Mouse (Mus musculus) monocyte, adult 5-6 weeks (primary cell): Measurements from ENCODE around the gene Hoxb2. TPM values are rescaled to one million over a fixed set of nuclear protein-coding genes. Genes with fewer than 3 reads are reported as not detected.

Experiments
- ATAC-seq: fragments of 153-309, 156-312 bp; replicated peaks from 2 replicates; pipeline ENCODE4 v1.8.0; 2017; ENCODE audit warnings: mild to moderate bottlenecking; ENCODE audit not compliant: low TSS enrichment, insufficient number of reproducible peaks, severe bottlenecking, poor library complexity, low FRiP score
- total RNA-seq: library from RNA; stranded (forward); fragments of 200-1000, 200-491, 200-594 nt; gene quantifications from 3 replicates; pipeline ENCODE4 v1.2.3, GENCODE M21; 2017

The Hoxb2 gene
- total RNA-seq, 1 experiment from 2014 or later, result not detected

- no peak for ATAC-seq
Measured at GRCm38 (mm10) chr11:96368686-96369085, 18.4 kb downstream of the Hoxb2 start.

DNA sequence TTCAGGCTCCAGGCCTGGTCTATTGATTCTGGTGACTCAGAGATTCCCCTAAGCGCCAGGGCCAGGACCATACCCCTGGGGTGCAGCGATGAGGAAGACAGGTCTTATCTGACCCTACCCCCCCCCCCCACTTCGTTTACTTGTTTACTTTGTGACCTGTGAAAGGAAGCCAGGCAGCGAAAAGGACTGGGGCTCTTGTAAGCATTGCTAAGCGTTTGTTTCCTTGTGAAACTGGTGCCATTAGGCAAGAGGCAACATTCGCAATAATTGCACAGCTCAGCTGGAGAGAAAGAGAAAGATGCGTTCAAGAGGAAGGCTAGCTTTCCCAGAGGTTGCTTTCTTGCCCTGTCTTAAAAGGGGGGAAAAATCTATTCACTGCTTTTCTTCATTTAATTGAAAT is 18.8 kb downstream of the Hoxb2 start:
- no peak for ATAC-seq

DNA sequence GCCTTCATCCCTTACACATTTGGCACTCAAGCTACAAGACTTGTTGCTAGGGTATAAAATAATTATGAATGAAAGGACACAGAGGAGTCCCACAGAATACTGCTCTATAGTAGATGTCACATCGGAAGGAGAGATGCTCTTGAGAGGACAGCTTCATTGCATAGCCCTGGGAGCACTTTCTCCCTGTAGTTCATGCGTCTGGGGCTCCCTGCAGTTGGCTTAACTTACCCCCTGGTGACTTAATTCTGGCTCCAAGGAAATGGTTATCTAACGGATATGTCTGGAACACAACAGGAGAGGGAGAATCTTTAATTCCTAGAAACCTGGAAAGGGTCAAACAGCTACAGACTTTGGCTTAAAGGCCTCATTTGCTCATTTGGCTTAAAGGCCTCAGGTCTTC is 21.4 kb downstream of the Hoxb2 start:
- no peak for ATAC-seq

- ATAC-seq, result no peak
Measured at GRCm38 (mm10) chr11:96372519-96372918, 22.2 kb downstream of the Hoxb2 start.

- no peak for ATAC-seq
Measured at GRCm38 (mm10) chr11:96374810-96375209, 24.5 kb downstream of the Hoxb2 start.

DNA sequence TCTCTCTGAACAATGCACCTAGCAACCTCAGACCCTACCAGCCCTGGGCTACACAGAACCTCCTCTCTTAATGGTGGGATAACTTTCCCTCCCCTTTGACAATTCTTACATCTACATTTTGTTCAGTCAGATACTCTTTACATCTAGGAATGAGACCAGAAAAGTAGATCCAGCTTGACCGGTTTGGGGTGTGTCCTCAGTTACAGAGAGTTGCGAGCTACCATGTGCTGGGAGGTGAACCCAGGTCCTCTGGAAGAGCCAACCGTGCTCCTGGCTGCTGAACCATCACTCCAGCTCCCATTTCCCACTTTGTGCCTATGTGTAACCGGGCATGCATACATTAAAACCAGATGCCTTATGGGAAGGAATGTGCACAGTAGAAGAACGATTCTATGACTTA is 33.1 kb downstream of the Hoxb2 start:
- ATAC-seq, result no peak

- ATAC-seq, result no peak
Measured at GRCm38 (mm10) chr11:96387635-96388034, 37.3 kb downstream of the Hoxb2 start.

- no peak for ATAC-seq
Measured at GRCm38 (mm10) chr11:96396772-96397626, 46.7 kb downstream of the Hoxb2 start.

DNA sequence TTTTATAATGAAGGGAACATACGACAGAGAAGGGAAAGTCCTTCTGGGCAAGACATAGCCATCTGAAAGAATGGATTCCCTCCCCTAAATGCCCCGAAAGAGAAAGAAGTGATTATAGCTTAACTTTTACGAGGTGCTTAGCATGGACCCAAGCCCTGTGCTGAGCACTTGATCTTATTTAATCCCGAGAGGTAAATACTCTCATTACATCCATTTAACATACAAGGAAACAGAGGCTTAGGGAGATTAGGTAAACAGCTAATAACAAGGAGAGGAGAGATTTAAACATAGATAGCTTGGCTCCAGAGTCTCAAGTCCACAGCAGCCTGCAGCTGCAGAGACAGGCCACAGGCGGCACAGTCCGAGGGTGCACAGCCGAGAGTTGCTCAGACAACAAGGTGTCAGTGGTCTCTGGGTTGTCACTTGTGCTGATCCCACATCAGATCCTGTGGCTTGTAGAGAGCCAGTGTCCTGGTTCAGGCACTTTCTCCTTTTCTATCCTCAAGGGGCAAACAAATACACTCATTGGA is 47.5 kb downstream of the Hoxb2 start:
- ATAC-seq, result no peak

- no peak for ATAC-seq
Measured at GRCm38 (mm10) chr11:96399923-96400322, 49.6 kb downstream of the Hoxb2 start.

Other genes with a start within 250 kb of the Hoxb2 start
- gene Calcoco2, start 238.6 kb upstream of the Hoxb2 start, total RNA-seq, result not detected in 3 replicates
- not detected in 3 replicates for gene Ttll6, start 216.7 kb upstream of the Hoxb2 start, total RNA-seq
- not detected in 3 replicates for gene Hoxb13, start 156.2 kb upstream of the Hoxb2 start, total RNA-seq
- not detected in 3 replicates for gene Hoxb9, start 79.1 kb upstream of the Hoxb2 start, total RNA-seq
- gene Hoxb8, start 68.6 kb upstream of the Hoxb2 start, total RNA-seq, result not detected in 3 replicates
- not detected in 3 replicates for gene Hoxb7, start 63.9 kb upstream of the Hoxb2 start, total RNA-seq
- gene Hoxb6, start 58.0 kb upstream of the Hoxb2 start, total RNA-seq, result not detected in 3 replicates
- not detected in 3 replicates for gene Hoxb5, start 47.2 kb upstream of the Hoxb2 start, total RNA-seq
- gene Hoxb4, start 32.3 kb upstream of the Hoxb2 start, total RNA-seq, result 4.7 to 6.6 TPM (median 5.2 TPM) in 3 replicates
- gene Hoxb3, start 27.2 kb upstream of the Hoxb2 start, total RNA-seq, result 1.4 to 2.1 TPM (median 1.8 TPM) in 3 replicates
- not detected in 3 replicates for gene Hoxb1, start 15.2 kb downstream of the Hoxb2 start, total RNA-seq
- 35.6 to 134 TPM (median 47.4 TPM) in 3 replicates for gene Skap1, start 114.1 kb downstream of the Hoxb2 start, total RNA-seq